Mouse (Mus musculus) MN1 (cell line): ENCODE measurements around the gene Zfp536.

Experiments used
- DNase-seq: peaks from one replicate; pipeline ENCODE4 v3.0.0-alpha.2; 2016; ENCODE audit warnings: low spot score

Zfp536 gene

DNA sequence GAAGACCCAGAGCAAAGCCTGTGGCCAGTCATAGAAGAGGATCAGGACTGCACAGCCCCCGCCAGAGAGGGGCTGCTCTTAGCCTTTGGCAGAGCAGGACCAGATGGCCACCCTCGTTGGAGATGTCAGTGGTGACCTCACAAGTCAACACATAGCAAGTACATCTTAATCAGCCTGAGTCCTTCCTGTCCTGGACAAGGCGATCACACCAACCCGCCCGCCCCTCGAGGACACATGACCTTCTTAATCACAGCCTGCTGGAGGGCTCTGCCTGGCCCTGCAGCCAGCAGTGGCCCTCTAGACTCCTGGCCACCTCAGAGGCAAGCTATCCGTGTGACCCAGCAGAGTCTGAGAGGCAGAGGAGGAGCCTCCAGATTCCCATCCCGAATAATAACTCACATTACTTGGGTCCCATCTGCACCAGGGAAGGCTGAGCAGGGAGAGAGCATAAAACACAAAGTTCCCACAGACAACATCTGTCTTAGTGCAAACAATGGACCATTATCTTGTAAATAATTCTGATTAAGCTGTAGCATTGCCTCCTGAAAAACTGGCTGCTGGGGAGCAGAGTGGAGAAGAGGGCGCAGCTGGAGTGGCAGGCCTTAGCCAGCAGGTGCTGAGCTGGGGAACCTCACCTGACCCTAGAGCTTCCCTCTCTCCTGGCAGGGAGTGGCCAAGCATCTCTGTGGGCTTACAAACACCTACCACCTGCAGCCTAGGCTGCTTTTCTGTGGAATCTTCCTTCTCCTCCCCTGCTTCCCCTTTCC, 306.8 kb downstream of the Zfp536 start:
- no peak for DNase-seq

DNA sequence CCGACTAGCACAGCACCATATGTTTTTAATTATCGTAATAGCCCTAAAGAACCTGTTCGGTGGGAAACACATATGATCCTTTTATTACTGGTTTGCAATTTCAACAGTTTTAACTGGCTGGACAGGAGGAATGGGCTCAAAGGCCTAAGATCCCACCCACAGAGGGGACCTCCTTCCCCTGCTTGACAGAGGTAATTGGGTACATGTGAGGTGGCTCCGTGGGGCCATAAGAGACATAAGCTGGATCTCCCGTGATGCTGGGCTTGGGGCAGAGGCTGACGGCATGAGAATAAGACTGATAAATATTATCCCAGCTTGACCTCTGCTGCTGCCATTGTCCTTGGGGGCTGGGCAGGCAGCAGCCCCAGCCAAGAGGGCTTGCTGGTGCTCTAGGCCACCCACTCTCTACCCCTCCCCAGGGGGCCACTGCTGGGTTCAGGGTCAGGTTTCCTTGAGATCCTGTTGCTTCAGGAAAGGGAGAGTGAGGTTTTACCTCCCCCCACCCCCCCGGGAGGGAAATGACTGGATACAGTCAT, 309.2 kb downstream of the Zfp536 start:
- no peak for DNase-seq

DNA sequence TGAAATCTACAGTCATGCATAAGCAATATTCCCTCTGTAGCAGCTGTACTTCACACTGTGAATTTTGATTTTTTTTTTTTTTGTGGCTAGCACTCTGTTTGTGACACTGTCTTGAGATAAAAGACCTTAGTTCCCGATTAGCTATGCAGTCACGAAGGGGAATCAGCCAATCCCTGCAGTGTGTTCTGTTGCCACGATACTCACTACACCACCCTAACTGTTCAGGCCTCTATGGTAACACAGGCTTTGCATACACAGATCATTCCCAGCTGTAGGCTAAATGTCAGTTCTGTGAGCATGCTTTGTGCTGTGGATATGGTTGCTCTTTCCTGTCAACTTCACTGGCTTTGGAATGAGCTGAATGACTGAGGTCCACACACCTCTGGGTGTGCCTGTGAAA, 325.9 kb downstream of the Zfp536 start:
- DNase-seq, result no peak

DNA sequence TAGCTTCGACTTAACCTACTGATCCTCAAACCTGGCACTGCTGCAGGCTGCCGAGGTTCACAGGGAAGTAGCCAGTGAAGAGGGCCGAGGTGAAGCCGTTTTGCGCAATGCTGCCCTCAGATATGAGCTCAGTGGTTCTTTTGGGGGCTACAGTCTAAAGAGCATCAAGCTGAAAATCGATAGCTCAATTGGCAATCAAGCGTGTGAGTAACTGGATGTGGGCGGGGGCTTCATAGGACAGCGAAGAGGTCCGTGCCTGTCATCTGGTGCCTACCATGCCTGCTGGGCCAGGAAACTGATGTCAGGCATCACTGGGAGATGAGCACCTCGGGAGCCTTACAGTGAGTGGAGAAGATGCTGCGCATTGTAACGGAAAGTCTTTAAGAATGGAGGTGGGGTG, 333.5 kb downstream of the Zfp536 start:
- no peak for DNase-seq

DNA sequence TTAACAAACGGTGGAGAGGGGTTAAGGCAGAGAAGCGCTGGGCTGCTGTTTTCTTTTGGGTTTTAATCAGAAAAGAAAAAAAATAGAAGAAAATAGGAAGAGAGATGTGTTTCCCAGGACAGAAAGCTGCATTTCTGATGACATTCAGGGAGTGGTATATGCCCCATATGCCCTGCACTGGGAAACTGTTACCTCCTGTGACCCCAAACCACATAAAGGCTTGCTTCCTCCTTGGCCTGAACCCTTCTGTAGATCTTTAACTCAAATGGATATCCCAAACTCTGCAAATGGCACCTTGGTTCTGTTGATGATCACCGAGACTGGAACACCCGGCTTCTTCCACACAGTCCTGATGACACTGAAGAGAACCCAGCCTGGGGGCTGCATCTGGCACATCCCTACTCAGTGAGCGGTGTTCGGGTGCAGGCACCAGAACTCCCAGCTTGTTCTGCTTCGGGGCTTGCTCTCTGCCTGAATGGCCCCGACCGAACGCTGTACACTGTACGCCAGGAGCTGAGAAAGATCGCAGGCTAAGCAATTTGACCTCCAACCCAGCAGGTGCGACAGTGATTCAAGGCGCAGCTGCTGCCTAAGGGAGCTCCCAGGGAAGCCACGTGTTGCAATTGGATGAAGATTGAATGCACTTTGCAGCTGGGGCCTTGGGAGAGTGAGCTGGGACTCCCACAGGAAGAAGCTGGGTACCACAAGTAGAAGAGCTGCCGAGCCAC, 334.2 kb downstream of the Zfp536 start:
- DNase-seq, result no peak

DNA sequence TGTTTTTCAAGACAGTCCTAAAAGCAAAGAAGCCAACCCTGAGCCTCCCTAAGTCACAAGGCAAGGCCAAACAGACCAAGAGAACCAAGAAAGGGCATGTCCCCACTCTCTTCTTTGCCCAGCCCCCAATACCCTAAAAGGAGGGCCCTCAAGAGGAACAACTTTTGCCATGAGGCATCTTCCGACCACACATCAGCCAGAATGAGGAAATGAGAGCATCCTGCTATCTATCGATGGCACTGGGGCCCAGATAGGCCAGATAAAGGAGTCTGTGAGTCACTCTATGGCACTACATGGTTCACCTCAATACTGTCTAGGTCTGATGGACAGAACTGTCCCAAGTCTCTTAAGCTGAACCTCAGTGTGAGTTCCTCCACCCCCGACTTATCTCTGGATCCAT, 335.6 kb downstream of the Zfp536 start:
- DNase-seq, result no peak

DNA sequence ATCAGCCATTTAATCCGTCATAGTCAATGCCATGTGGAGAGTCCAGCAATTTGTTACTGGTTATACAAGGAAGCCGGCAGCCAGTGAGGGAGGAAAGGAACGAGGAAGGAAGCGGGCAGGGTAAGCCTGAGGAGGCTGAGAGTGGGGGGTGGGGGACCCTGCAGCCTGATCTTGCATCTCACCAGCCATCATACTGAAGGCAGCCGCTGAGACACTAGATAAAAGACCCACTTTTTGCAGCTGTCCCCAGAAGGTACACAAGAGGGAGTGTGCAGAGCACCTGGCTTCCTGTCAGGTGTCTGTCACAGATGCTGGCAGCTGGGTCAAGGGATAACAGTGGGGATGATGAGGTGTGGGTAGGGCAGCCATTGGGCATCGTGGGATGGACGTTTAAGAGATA, 340.3 kb downstream of the Zfp536 start:
- no peak for DNase-seq

DNA sequence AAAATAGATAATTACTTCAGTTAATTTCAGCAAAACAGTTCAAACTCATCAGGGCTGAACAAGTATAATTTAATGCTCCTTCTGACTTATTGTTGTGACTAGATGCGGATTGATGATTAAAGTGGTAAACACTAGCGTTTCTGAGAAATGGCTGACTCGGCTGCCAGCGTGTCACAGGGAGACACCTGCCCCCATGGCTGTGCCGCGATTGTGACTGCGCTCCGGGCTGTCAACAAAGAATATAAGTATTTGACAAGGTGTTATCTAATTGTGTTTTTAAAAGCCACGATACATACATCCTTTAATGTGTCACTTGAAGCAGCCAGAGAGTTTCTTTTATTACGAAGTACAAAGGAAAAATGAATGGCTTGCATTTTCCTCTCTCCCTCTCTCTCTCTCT, 342.0 kb downstream of the Zfp536 start:
- DNase-seq, result no peak

DNA sequence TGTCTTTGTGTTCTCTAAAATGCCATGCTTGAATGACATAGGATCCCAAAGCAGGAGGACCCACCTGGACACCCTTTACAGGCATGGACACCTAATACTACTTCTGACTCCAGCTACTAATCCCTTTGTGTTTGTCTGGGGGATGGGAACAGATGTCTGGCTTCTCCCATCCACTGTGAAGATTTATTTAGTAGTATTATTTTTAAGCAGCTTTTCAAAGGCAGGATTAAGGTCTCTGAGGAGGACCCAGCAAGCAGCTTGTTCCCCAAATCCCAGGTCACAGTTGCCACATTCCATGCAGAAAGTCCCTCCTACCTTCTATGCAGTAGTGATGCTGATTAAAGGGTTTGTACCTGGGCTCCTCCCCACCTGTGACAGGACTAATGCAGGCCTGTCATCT, 347.4 kb downstream of the Zfp536 start:
- no peak for DNase-seq

DNA sequence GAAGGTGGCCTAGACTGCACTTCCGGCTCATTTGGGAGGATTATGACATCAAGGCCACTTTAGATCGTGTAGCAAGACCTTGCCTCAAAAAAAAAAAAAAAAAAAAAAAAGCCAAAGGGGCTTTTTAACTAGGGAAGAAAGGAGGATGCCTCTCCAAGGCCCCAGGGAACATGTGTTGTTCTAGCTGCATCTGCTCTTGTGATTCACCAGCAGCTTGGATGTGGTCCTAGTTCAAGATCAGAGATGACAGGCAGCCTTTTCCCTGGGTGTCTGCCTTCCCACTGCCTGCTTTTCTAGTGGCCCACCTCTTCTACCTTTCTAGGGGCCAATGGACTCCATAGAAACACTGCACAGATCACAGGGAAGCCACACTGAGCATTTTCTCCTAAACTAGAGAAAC, 350.5 kb downstream of the Zfp536 start:
- DNase-seq, result no peak
